Mouse (Mus musculus): ENCODE measurements at regions not wholly inside any gene's neighbourhood (a gene's known extent, or its start where the extent isn't known, plus 50 kb on each side); places are given as distances from the start of the nearest gene placed in this dataset.

GRCm38 (mm10) chr3:52539813-52540378 lies 271.8 kb downstream of the Foxo1 start:
- DNase-seq (ENCODE audit: low read depth): no peak

GRCm38 (mm10) chr3:52538306-52538705 lies 270.2 kb downstream of the Foxo1 start:
- DNase-seq (ENCODE audit: low read depth): no peak

- DNase-seq (ENCODE audit: low read depth): no peak
Measured at GRCm38 (mm10) chr3:52537362-52537911, 269.3 kb downstream of the Foxo1 start.

- DNase-seq (ENCODE audit: low read depth): no peak
Measured at GRCm38 (mm10) chr3:52535411-52536021, 267.4 kb downstream of the Foxo1 start.

GRCm38 (mm10) chr3:52534118-52534517 lies 266.0 kb downstream of the Foxo1 start:
- DNase-seq (ENCODE audit: low read depth): no peak

- no peak for DNase-seq (ENCODE audit: low read depth)
Measured at GRCm38 (mm10) chr3:52531686-52532351, 263.7 kb downstream of the Foxo1 start.

- no peak for DNase-seq (ENCODE audit: low read depth)
Measured at GRCm38 (mm10) chr3:52530406-52530970, 262.4 kb downstream of the Foxo1 start.

GRCm38 (mm10) chr3:52529136-52529535 lies 261.0 kb downstream of the Foxo1 start:
- no peak for DNase-seq (ENCODE audit: low read depth)

GRCm38 (mm10) chr3:52528521-52528920 lies 260.4 kb downstream of the Foxo1 start:
- DNase-seq (ENCODE audit: low read depth): no peak

GRCm38 (mm10) chr3:52527781-52528180 lies 259.6 kb downstream of the Foxo1 start:
- no peak for DNase-seq (ENCODE audit: low read depth)

- DNase-seq (ENCODE audit: low read depth): no peak
Measured at GRCm38 (mm10) chr3:52527010-52527754, 259.0 kb downstream of the Foxo1 start.

- peak; percentile 62 for DNase-seq (ENCODE audit: low read depth)
Measured at GRCm38 (mm10) chr3:52522886-52523285, 254.8 kb downstream of the Foxo1 start.

- no peak for DNase-seq (ENCODE audit: low read depth)
Measured at GRCm38 (mm10) chr3:52520609-52520947, 252.4 kb downstream of the Foxo1 start.

GRCm38 (mm10) chr3:52519910-52520608 lies 251.9 kb downstream of the Foxo1 start:
- DNase-seq (ENCODE audit: low read depth): peak; percentile 20

- no peak for DNase-seq (ENCODE audit: low read depth)
Measured at GRCm38 (mm10) chr3:52517808-52518207, 249.7 kb downstream of the Foxo1 start.

- DNase-seq (ENCODE audit: low read depth): no peak
Measured at GRCm38 (mm10) chr3:52516691-52517090, 248.6 kb downstream of the Foxo1 start.

- DNase-seq (ENCODE audit: low read depth): no peak
Measured at GRCm38 (mm10) chr3:52512761-52513160, 244.6 kb downstream of the Foxo1 start.

GRCm38 (mm10) chr3:52511549-52511948 lies 243.4 kb downstream of the Foxo1 start:
- no peak for DNase-seq (ENCODE audit: low read depth)

- no peak for DNase-seq (ENCODE audit: low read depth)
Measured at GRCm38 (mm10) chr3:52510831-52511230, 242.7 kb downstream of the Foxo1 start.

- no peak for DNase-seq (ENCODE audit: low read depth)
Measured at GRCm38 (mm10) chr3:52510088-52510765, 242.1 kb downstream of the Foxo1 start.

- DNase-seq (ENCODE audit: low read depth): no peak
Measured at GRCm38 (mm10) chr3:52503925-52504324, 235.8 kb downstream of the Foxo1 start.

Data from naive thymus-derived CD4-positive, alpha-beta T cell, adult 2 months (primary cell).